Mouse (Mus musculus) liver, adult 2 months (tissue): ENCODE results near the gene Ppat.

Source experiments
- CTCF ChIP-seq: fragments of 200-500 bp; IDR thresholded peaks from 2 replicates; pipeline ENCODE4 v1.5.1; 2011; ENCODE audit warnings: low read depth, low read length, control low read depth
- POLR2A ChIP-seq: fragments of 200-500 bp; IDR thresholded peaks from 2 replicates; pipeline ENCODE4 v1.6.1; 2011; ENCODE audit warnings: low read length, control low read depth; ENCODE audit not compliant: insufficient read depth; ENCODE audit errors: extremely low read depth

DNA sequence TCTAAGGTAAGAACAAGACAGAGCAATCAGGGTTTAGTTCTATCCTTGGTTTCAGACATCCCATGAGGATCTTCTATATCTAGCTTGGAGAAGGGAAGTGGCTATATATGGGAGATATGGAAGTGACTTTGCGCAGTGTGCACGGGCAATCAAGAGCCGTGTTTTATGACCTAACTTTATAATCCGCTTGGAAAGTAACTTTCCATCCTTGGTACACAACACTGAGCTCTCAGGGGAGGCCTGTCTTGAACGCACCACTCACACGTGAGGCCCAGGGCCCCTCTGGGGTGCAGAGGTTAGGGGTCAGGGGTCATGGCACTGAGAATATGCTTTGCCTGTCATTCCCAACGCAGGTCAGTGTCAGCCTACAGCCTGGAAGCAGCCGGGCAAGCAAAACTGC is 84.6 kb downstream of the Ppat start:
- no peak for TF ChIP-seq CTCF
- TF ChIP-seq POLR2A, result no peak
